Mouse (Mus musculus): Measurements from ENCODE around the gene Krt32. TPM values are rescaled to one million over a fixed set of nuclear protein-coding genes. Genes with fewer than 3 reads are reported as not detected.

The Krt32 gene
- polyA plus RNA-seq (2014; fragmentation: Illumina TruSeq; extraction: RNeasy Lipid Tissue Mini Kit (QIAGEN cat#74804); ENCODE audit: low read depth, low replicate concordance), result 0.31 TPM

DNA sequence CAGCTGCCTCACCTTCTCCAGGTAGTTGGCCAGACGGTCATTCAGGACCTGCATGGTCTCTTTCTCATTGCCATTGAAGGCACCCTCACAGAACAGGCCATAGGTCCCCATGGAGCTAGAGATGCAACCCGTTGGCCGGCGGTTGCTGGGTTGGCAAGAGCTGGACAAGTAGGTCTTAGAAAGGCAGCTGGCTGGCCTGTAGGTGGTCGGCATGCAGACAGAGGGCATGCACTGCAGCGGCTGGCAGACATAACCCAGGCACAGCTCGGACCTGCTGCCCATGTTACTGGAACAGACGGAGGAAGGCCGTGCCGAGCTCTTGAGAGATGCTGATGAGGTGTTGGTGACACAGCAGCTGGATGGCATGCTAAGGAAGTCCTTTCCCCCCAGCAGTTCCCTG lies at the start of gene Krt32:
TSS of gene Krt32 (minus strand) at position 366 of the 400 bp plus-strand sequence.

DNA sequence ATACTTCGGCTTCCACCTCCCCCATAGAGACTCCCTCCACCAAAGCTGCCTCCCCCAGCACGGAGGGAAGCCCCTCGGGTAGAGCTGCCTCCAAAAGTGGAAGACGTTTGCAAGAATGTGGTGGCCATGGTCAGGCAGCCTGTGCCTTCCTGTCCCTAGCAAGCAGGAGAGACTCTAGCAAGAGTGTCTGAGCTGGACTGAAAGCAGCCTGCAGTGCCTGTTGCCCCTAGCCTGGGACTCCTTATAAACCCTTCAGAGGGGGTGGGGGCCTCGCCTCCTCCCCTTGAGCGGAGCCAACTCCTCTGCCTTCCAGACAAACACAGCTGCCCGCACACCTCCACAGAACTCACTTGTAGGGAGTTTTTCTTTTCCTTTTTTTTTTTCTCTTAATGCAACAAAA lies 47.7 kb upstream of the Krt32 start, which contains the start of gene Krt15:
TSS of gene Krt15 (minus strand) at position 198 of the 400 bp plus-strand sequence.

DNA sequence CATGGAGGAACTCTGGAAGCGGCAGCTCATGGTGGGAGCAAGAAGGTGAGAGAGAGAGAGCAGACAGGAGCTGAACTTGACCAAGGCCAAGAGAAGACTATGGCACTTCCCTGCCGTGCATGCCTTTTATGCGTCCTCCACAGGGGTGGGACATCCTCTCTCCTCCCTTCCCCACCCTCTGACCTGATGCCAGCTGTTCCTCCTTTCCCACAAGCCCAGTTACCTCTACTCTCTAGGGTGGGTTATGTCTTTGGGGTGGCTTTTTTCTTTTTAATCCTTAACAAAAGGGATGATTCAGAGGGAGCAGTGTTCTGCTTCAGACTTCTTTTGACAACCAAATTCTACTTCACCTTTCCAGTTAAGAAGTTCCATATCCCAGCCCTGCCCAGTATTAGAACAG lies 33.4 kb upstream of the Krt32 start, which contains the start of gene Krt13:
TSS of gene Krt13 (minus strand) at position 101 of the 400 bp plus-strand sequence.

DNA sequence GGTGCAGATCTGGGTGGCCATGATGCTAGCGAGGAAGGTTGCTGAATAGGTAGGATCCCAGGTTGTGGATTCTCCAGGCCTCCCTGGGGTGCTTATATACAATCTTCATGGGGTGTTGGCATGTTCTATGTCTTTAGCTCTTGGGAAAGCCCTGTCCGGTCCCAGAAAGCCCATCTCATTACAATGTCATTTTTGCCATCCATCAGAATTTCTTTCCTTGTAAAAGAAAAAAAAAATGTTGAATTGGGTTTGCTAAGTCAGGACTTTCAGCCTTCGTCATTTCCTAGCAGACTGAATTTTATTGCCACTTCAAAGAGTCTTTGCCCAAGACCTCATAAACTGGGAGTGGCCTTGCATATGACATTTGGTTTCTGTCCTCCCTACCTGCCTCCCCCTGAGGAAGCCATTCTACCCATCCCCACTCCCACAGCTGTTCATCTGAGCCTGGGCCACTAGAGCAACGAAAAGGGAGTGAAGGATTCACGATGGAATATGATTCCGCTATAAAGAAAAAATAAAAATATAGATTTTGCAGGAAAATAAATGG lies 17.6 kb upstream of the Krt32 start, which contains the start of gene Krt36:
TSS of gene Krt36 (minus strand) at position 51 of the 547 bp plus-strand sequence.

DNA sequence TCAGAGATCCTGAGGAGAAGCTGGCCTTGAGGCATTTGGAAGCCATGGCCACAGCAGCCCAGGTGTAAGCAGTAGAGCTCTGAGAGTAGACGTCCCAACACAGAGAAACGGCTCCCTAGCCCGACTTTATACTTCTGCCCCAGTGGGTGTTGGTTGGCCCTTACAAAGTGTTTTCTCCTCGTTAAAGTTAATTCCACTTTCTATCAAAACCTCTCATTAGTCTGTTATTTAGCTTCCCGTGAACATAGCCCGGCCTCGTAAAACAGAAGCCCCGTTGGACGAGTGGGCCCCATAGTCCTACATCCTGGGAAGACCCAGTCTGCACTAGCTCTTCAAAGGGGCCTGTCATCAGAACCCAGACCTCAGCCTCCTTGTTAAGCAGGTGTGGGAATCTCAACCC lies 8.1 kb upstream of the Krt32 start, which contains the start of gene Krt35:
TSS of gene Krt35 (minus strand) at position 101 of the 400 bp plus-strand sequence.

DNA sequence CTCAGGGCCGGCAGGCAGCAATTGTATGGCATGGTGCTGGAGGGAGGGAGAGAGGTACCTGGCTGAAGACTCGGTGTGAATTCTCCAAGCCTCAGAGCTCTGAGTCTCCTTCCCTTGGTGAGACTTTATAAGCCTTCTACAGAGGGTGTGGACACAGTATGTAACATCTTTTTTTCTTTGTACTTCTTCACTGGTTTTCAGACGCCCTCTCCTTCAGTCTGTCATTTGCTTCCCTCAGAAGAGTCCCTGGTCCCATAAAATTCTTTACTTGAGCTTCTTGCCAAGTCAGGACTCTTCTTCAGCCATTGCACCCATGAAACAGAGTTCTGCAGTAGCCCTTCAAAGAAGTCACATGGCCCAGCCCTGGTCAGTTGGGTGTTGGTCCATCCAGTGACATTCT lies 37.6 kb downstream of the Krt32 start, which contains the start of gene Krt31:
TSS of gene Krt31 (minus strand) at position 101 of the 400 bp plus-strand sequence.

DNA sequence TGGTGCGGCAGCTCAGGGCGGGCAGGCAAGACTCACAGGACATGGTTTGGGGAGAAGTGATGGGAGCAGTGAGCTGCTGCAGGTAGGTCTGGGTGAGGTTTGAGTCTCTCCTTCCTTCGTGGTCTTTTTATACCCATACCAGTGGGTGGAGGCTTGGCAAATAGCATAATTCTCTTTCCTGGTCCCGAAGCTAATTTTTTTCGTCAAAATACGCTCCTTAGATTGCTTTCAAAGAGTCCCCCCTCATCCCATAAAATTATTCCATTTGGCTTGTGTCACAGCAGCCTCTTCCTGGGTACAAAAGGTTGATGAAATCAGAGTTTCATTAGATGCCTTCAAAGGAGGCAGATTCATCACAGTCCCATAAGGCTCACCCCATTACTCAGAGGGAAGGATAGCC lies 46.6 kb downstream of the Krt32 start, which contains the start of gene Krt34:
TSS of gene Krt34 (minus strand) at position 101 of the 400 bp plus-strand sequence.

Other genes starting within 250 kb of the Krt32 start
- gene Krtap4-16, start 236.6 kb downstream of the Krt32 start, polyA plus RNA-seq (2014; fragmentation: Illumina TruSeq; extraction: RNeasy Lipid Tissue Mini Kit (QIAGEN cat#74804); ENCODE audit: low read depth, low replicate concordance), result not detected
- not detected for gene Gm11568, start 230.3 kb downstream of the Krt32 start, polyA plus RNA-seq (2014; fragmentation: Illumina TruSeq; extraction: RNeasy Lipid Tissue Mini Kit (QIAGEN cat#74804); ENCODE audit: low read depth, low replicate concordance)
- not detected for gene Gm11559, start 223.8 kb downstream of the Krt32 start, polyA plus RNA-seq (2014; fragmentation: Illumina TruSeq; extraction: RNeasy Lipid Tissue Mini Kit (QIAGEN cat#74804); ENCODE audit: low read depth, low replicate concordance)
- gene Krtap9-1, start 214.8 kb downstream of the Krt32 start, polyA plus RNA-seq (2014; fragmentation: Illumina TruSeq; extraction: RNeasy Lipid Tissue Mini Kit (QIAGEN cat#74804); ENCODE audit: low read depth, low replicate concordance), result not detected
- not detected for gene Gm11567, start 209.0 kb downstream of the Krt32 start, polyA plus RNA-seq (2014; fragmentation: Illumina TruSeq; extraction: RNeasy Lipid Tissue Mini Kit (QIAGEN cat#74804); ENCODE audit: low read depth, low replicate concordance)
- gene Krtap31-1, start 180.3 kb downstream of the Krt32 start, polyA plus RNA-seq (2014; fragmentation: Illumina TruSeq; extraction: RNeasy Lipid Tissue Mini Kit (QIAGEN cat#74804); ENCODE audit: low read depth, low replicate concordance), result not detected
- gene Gm11565, start 173.5 kb downstream of the Krt32 start, polyA plus RNA-seq (2014; fragmentation: Illumina TruSeq; extraction: RNeasy Lipid Tissue Mini Kit (QIAGEN cat#74804); ENCODE audit: low read depth, low replicate concordance), result not detected
- gene Krtap31-2, start 151.9 kb downstream of the Krt32 start, polyA plus RNA-seq (2014; fragmentation: Illumina TruSeq; extraction: RNeasy Lipid Tissue Mini Kit (QIAGEN cat#74804); ENCODE audit: low read depth, low replicate concordance), result not detected
- gene Krtap9-5, start 139.8 kb downstream of the Krt32 start, polyA plus RNA-seq (2014; fragmentation: Illumina TruSeq; extraction: RNeasy Lipid Tissue Mini Kit (QIAGEN cat#74804); ENCODE audit: low read depth, low replicate concordance), result not detected
- not detected for gene Krtap29-1, start 109.2 kb downstream of the Krt32 start, polyA plus RNA-seq (2014; fragmentation: Illumina TruSeq; extraction: RNeasy Lipid Tissue Mini Kit (QIAGEN cat#74804); ENCODE audit: low read depth, low replicate concordance)
- gene Krtap16-1, start 101.6 kb downstream of the Krt32 start, polyA plus RNA-seq (2014; fragmentation: Illumina TruSeq; extraction: RNeasy Lipid Tissue Mini Kit (QIAGEN cat#74804); ENCODE audit: low read depth, low replicate concordance), result not detected
- gene Krtap17-1, start 94.2 kb downstream of the Krt32 start, polyA plus RNA-seq (2014; fragmentation: Illumina TruSeq; extraction: RNeasy Lipid Tissue Mini Kit (QIAGEN cat#74804); ENCODE audit: low read depth, low replicate concordance), result not detected
- not detected for gene Krt33a, start 72.0 kb downstream of the Krt32 start, polyA plus RNA-seq (2014; fragmentation: Illumina TruSeq; extraction: RNeasy Lipid Tissue Mini Kit (QIAGEN cat#74804); ENCODE audit: low read depth, low replicate concordance)
- not detected for gene Krt33b, start 58.4 kb downstream of the Krt32 start, polyA plus RNA-seq (2014; fragmentation: Illumina TruSeq; extraction: RNeasy Lipid Tissue Mini Kit (QIAGEN cat#74804); ENCODE audit: low read depth, low replicate concordance)
- not detected for gene Krt34, start 46.7 kb downstream of the Krt32 start, polyA plus RNA-seq (2014; fragmentation: Illumina TruSeq; extraction: RNeasy Lipid Tissue Mini Kit (QIAGEN cat#74804); ENCODE audit: low read depth, low replicate concordance)
- gene Krt31, start 37.7 kb downstream of the Krt32 start, polyA plus RNA-seq (2014; fragmentation: Illumina TruSeq; extraction: RNeasy Lipid Tissue Mini Kit (QIAGEN cat#74804); ENCODE audit: low read depth, low replicate concordance), result not detected
- not detected for gene Krt35, start 8.0 kb upstream of the Krt32 start, polyA plus RNA-seq (2014; fragmentation: Illumina TruSeq; extraction: RNeasy Lipid Tissue Mini Kit (QIAGEN cat#74804); ENCODE audit: low read depth, low replicate concordance)
- 0.48 TPM for gene Krt36, start 17.4 kb upstream of the Krt32 start, polyA plus RNA-seq (2014; fragmentation: Illumina TruSeq; extraction: RNeasy Lipid Tissue Mini Kit (QIAGEN cat#74804); ENCODE audit: low read depth, low replicate concordance)
- not detected for gene Krt13, start 33.3 kb upstream of the Krt32 start, polyA plus RNA-seq (2014; fragmentation: Illumina TruSeq; extraction: RNeasy Lipid Tissue Mini Kit (QIAGEN cat#74804); ENCODE audit: low read depth, low replicate concordance)
- gene Krt15, start 47.7 kb upstream of the Krt32 start, polyA plus RNA-seq (2014; fragmentation: Illumina TruSeq; extraction: RNeasy Lipid Tissue Mini Kit (QIAGEN cat#74804); ENCODE audit: low read depth, low replicate concordance), result 10.5 TPM
- gene Krt19, start 60.4 kb upstream of the Krt32 start, polyA plus RNA-seq (2014; fragmentation: Illumina TruSeq; extraction: RNeasy Lipid Tissue Mini Kit (QIAGEN cat#74804); ENCODE audit: low read depth, low replicate concordance), result 152 TPM
- not detected for gene Krt9, start 105.0 kb upstream of the Krt32 start, polyA plus RNA-seq (2014; fragmentation: Illumina TruSeq; extraction: RNeasy Lipid Tissue Mini Kit (QIAGEN cat#74804); ENCODE audit: low read depth, low replicate concordance)
- gene Krt14, start 119.3 kb upstream of the Krt32 start, polyA plus RNA-seq (2014; fragmentation: Illumina TruSeq; extraction: RNeasy Lipid Tissue Mini Kit (QIAGEN cat#74804); ENCODE audit: low read depth, low replicate concordance), result 34.6 TPM
- not detected for gene Krt16, start 160.7 kb upstream of the Krt32 start, polyA plus RNA-seq (2014; fragmentation: Illumina TruSeq; extraction: RNeasy Lipid Tissue Mini Kit (QIAGEN cat#74804); ENCODE audit: low read depth, low replicate concordance)
- gene Krt17, start 172.8 kb upstream of the Krt32 start, polyA plus RNA-seq (2014; fragmentation: Illumina TruSeq; extraction: RNeasy Lipid Tissue Mini Kit (QIAGEN cat#74804); ENCODE audit: low read depth, low replicate concordance), result 2.0 TPM
- not detected for gene Krt42, start 181.6 kb upstream of the Krt32 start, polyA plus RNA-seq (2014; fragmentation: Illumina TruSeq; extraction: RNeasy Lipid Tissue Mini Kit (QIAGEN cat#74804); ENCODE audit: low read depth, low replicate concordance)
- gene Eif1, start 231.7 kb upstream of the Krt32 start, polyA plus RNA-seq (2014; fragmentation: Illumina TruSeq; extraction: RNeasy Lipid Tissue Mini Kit (QIAGEN cat#74804); ENCODE audit: low read depth, low replicate concordance), result 496 TPM
- gene Gast, start 246.2 kb upstream of the Krt32 start, polyA plus RNA-seq (2014; fragmentation: Illumina TruSeq; extraction: RNeasy Lipid Tissue Mini Kit (QIAGEN cat#74804); ENCODE audit: low read depth, low replicate concordance), result not detected

Data from adipose tissue, adult 10 weeks (tissue).